Mouse (Mus musculus): ENCODE data around the gene Sln. TPM values are rescaled to one million over a fixed set of nuclear protein-coding genes. Genes with fewer than 3 reads are reported as not detected.

Gene Sln
- polyA plus RNA-seq, 1 experiment from 2014 or later, result not detected

DNA sequence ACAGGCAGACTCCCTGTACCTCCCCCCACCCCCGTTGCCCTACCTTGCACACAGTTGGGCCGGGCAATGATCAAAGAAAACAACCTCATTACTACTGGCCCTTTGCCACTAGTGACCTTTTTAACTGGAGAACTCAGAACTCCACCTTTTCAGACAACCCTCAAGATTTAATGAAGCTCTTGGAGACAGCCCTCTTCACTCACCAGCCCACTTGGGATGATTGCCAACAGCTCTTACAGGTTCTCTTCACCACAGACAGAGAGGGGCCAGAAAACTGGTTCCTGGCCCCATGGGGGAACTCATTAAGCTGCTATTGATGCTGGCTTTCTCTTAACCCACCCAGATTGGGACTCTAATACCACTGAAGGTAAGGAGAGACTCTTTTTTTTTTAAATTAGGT, 27.5 kb downstream of the Sln start:
- DNase-seq (ENCODE audit: low spot score) (no peak), ATAC-seq (replicated peaks; ENCODE audit: low FRiP score, low TSS enrichment, low read depth) (no peak)
- H3K36me3 ChIP-seq (ENCODE audit: control insufficient read depth, insufficient read depth, low read length), result no peaks in the 10 kb centered on the region
- 53% methylated on average over 2 of the region's 2 CpGs for WGBS
- H3K4me2 ChIP-seq (ENCODE audit: low read length), result no peak overlapping the region
- no peaks in the 10 kb centered on the region for H3K9me3 ChIP-seq (ENCODE audit: control insufficient read depth, low read length)
- H3K9ac ChIP-seq (ENCODE audit: low read length), result no peak overlapping the region
- H3K27me3 ChIP-seq (replicated peaks; ENCODE audit: control insufficient read depth, insufficient read depth, low read length), result no peaks in the 10 kb centered on the region
- H3K4me1 ChIP-seq (replicated peaks; ENCODE audit: control insufficient read depth, insufficient read depth, low read length), result no peaks in the 10 kb centered on the region
- H3K4me3 ChIP-seq (ENCODE audit: low read depth, low read length), result no peak overlapping the region
- no peak overlapping the region for H3K27ac ChIP-seq (ENCODE audit: low read depth)

DNA sequence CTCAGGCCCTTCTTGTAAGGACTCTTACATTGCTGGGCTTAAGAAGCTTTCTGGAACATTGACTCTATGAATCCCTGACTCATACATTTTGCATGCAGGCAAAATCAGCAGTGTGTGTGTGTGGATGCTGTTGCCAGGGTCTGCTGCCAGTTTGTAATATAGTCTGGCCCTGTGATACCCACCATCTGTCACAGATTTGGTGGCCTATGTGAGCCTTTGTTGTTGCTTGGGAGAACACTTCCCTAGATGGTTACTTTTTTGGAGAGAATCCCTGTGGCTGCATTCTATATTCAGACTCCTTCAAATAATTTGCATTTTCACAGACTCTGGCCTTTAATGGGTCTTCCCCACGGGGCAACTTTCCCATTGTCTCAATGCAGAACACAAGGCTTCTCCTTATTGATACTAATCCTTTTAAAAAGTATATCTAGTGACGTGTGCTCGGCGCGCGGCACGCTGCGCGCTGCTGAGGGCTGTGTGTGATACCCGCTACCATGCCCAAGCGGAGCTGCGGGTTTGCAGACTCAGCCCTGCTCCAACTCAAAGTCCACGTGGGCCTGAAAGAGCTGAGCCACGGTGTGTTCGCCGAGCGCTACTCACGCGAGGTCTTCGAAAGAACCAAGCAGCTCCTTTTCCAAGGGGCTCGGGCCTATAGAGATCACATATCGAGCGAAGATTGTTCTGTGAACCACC, 33.8 kb downstream of the Sln start:
- Histone ChIP-seq H3K36me3 (ENCODE audit: control insufficient read depth, insufficient read depth, low read length) (no peaks in the 10 kb centered on the region), H3K9me3 (ENCODE audit: control insufficient read depth, low read length) (no peaks in the 10 kb centered on the region), H3K4me3 (ENCODE audit: low read depth, low read length) (no peak overlapping the region), H3K27me3 (replicated peaks; ENCODE audit: control insufficient read depth, insufficient read depth, low read length) (no peaks in the 10 kb centered on the region), H3K27ac (ENCODE audit: low read depth) (no peak overlapping the region), H3K4me2 (ENCODE audit: low read length) (no peak overlapping the region), H3K9ac (ENCODE audit: low read length) (no peak overlapping the region), H3K4me1 (replicated peaks; ENCODE audit: control insufficient read depth, insufficient read depth, low read length) (no peaks in the 10 kb centered on the region)
- no peak for DNase-seq (ENCODE audit: low spot score)
- ATAC-seq (replicated peaks; ENCODE audit: low FRiP score, low TSS enrichment, low read depth), result no peak
- WGBS, result 95% methylated on average over 23 of the region's 23 CpGs

DNA sequence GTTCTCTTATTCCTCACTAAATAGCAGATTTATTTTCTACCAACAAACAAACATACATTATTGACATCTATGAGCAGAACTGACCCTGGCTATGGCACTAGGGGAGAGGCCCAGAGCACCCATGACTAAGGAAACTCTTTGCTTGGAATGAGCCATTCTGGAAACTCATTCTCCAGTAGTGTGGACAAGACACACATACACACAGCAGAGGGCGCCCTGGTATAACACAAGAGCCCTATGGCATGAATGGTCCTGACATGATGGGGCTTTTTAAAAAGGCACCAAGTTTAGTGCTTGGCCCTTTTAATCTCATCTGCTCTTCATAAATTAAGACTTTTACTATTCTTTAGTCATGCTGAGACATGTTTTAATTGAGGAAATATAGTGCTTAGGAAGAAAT, 40.1 kb downstream of the Sln start:
- Histone ChIP-seq H3K4me2 (ENCODE audit: low read length) (no peak overlapping the region), H3K27ac (ENCODE audit: low read depth) (no peak overlapping the region), H3K27me3 (replicated peaks; ENCODE audit: control insufficient read depth, insufficient read depth, low read length) (no peaks in the 10 kb centered on the region), H3K9ac (ENCODE audit: low read length) (no peak overlapping the region), H3K4me1 (replicated peaks; ENCODE audit: control insufficient read depth, insufficient read depth, low read length) (no peaks in the 10 kb centered on the region), H3K4me3 (ENCODE audit: low read depth, low read length) (no peak overlapping the region), H3K9me3 (ENCODE audit: control insufficient read depth, low read length) (no peaks in the 10 kb centered on the region), H3K36me3 (ENCODE audit: control insufficient read depth, insufficient read depth, low read length) (no peaks in the 10 kb centered on the region)
- WGBS, result 0% methylated on average over 1 of the region's 1 CpGs
- DNase-seq (ENCODE audit: low spot score), result peak; percentile 62
- ATAC-seq (replicated peaks; ENCODE audit: low FRiP score, low TSS enrichment, low read depth), result no peak

DNA sequence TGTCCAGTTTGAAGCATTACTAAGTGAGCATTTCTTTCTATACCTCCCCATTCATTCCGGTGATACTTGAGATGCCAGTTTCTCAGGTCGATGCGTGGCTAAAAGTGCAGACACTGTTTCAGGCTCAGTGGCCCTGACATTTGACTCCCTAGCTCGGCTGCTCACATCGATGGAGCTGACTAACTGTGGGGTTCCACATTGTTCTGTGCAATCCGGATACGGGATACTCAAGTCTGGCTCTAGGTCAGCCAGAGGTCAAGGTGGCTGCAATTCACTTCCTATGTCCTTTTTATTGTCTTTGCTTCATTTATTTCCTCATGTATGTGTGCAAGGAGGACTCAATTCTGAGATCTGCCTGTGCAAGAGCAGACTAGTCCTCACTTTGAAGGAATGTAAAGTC, 45.9 kb downstream of the Sln start:
- no peak overlapping the region for H3K27ac ChIP-seq (ENCODE audit: low read depth)
- H3K36me3 ChIP-seq (ENCODE audit: control insufficient read depth, insufficient read depth, low read length), result no peaks in the 10 kb centered on the region
- H3K4me2 ChIP-seq (ENCODE audit: low read length), result no peak overlapping the region
- no peaks in the 10 kb centered on the region for H3K27me3 ChIP-seq (replicated peaks; ENCODE audit: control insufficient read depth, insufficient read depth, low read length)
- 68% methylated on average over 7 of the region's 7 CpGs for WGBS
- H3K4me3 ChIP-seq (ENCODE audit: low read depth, low read length), result no peak overlapping the region
- no peaks in the 10 kb centered on the region for H3K9me3 ChIP-seq (ENCODE audit: control insufficient read depth, low read length)
- DNase-seq (ENCODE audit: low spot score) (no peak), ATAC-seq (replicated peaks; ENCODE audit: low FRiP score, low TSS enrichment, low read depth) (no peak)
- no peaks in the 10 kb centered on the region for H3K4me1 ChIP-seq (replicated peaks; ENCODE audit: control insufficient read depth, insufficient read depth, low read length)
- H3K9ac ChIP-seq (ENCODE audit: low read length), result no peak overlapping the region

DNA sequence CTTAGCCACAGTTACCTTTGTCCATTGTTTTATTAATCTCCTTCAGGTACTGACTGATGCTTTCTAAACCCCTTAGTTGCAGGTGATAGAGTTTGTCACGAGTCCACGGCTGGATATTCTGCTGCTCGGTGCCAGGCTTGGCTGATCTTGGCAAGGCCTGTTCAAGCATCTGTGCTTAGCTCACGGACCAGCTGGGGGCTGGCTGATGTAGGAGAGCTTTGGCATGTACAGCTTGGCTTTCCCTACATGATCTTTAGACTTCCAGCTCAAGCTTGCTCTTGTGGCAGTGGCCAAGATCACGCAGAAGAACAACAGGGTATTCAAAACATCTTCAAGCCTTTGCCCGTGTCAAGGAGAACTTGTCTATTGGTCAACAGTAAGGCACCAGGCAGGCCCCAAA, 49.9 kb downstream of the Sln start:
- 86% methylated on average over 6 of the region's 6 CpGs for WGBS
- ATAC-seq (replicated peaks; ENCODE audit: low FRiP score, low TSS enrichment, low read depth) (no peak), DNase-seq (ENCODE audit: low spot score) (no peak)

DNA sequence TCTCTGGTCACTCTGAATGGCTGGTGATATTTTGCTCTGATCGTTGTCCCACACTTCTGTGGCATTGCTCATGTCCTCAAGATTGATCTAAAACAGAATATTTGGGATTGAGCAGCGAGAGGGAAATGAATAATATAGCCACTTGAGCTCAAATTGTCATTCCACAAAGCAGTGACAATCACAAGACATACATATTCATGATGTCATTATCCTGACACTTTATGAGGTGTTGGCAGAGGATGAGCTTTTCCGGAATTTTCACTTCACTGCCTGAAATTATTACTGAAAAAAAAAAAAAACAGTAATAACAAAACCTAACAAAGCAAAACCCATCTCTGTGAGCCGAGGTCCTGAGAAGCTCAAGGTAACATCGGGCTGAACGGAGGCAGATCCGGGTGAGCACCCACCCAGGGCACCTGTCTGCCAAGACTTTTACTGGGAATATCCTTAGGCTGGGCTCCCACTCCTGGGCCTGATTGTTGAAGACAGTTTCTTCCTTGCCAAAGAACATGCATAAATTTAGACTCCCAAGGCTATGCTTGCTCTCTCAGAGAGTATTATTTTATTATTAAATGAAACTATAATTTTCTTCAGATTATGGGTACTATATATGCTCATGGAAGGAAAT, 53.4 kb downstream of the Sln start:
- Histone ChIP-seq H3K4me3 (ENCODE audit: low read depth, low read length) (no peak overlapping the region), H3K4me1 (replicated peaks; ENCODE audit: control insufficient read depth, insufficient read depth, low read length) (no peaks in the 10 kb centered on the region), H3K27me3 (replicated peaks; ENCODE audit: control insufficient read depth, insufficient read depth, low read length) (no peaks in the 10 kb centered on the region), H3K9me3 (ENCODE audit: control insufficient read depth, low read length) (no peaks in the 10 kb centered on the region), H3K36me3 (ENCODE audit: control insufficient read depth, insufficient read depth, low read length) (no peaks in the 10 kb centered on the region), H3K4me2 (ENCODE audit: low read length) (no peak overlapping the region), H3K27ac (ENCODE audit: low read depth) (no peak overlapping the region), H3K9ac (ENCODE audit: low read length) (no peak overlapping the region)
- ATAC-seq (replicated peaks; ENCODE audit: low FRiP score, low TSS enrichment, low read depth), result no peak
- DNase-seq (ENCODE audit: low spot score), result no peak
- 87% methylated on average over 7 of the region's 7 CpGs for WGBS

More for the DNA sequence above, 49.9 kb downstream of the Sln start:
- H3K27me3 ChIP-seq (replicated peaks; ENCODE audit: control insufficient read depth, insufficient read depth, low read length), result no peaks in the 10 kb centered on the region
- no peak overlapping the region for H3K27ac ChIP-seq (ENCODE audit: low read depth)
- H3K4me2 ChIP-seq (ENCODE audit: low read length), result no peak overlapping the region
- H3K4me3 ChIP-seq (ENCODE audit: low read depth, low read length), result no peak overlapping the region
- H3K4me1 ChIP-seq (replicated peaks; ENCODE audit: control insufficient read depth, insufficient read depth, low read length), result no peaks in the 10 kb centered on the region
- no peaks in the 10 kb centered on the region for H3K9me3 ChIP-seq (ENCODE audit: control insufficient read depth, low read length)
- no peak overlapping the region for H3K9ac ChIP-seq (ENCODE audit: low read length)
- H3K36me3 ChIP-seq (ENCODE audit: control insufficient read depth, insufficient read depth, low read length), result no peaks in the 10 kb centered on the region

Other genes with a start within 250 kb of the Sln start
- gene Acat1, start 239.8 kb upstream of the Sln start, polyA plus RNA-seq (2014; fragmentation: Nextera tagmentation; extraction: Ambion mirVana), result 122 and 131 TPM in 2 replicates
- 38.8 and 40.3 TPM in 2 replicates for gene Cul5, start 180.2 kb upstream of the Sln start, polyA plus RNA-seq (2014; fragmentation: Nextera tagmentation; extraction: Ambion mirVana)
- gene Rab39, start 143.9 kb upstream of the Sln start, polyA plus RNA-seq (2014; fragmentation: Nextera tagmentation; extraction: Ambion mirVana), result 0.90 and 1.3 TPM in 2 replicates
- 13.2 and 13.7 TPM in 2 replicates for gene Slc35f2, start 78.6 kb upstream of the Sln start, polyA plus RNA-seq (2014; fragmentation: Nextera tagmentation; extraction: Ambion mirVana)
- gene Elmod1, start 125.1 kb downstream of the Sln start, polyA plus RNA-seq (2014; fragmentation: Nextera tagmentation; extraction: Ambion mirVana), result 1.1 and 1.2 TPM in 2 replicates
- 0.05 and 0.22 TPM in 2 replicates for gene Tnfaip8l3, start 218.2 kb downstream of the Sln start, polyA plus RNA-seq (2014; fragmentation: Nextera tagmentation; extraction: Ambion mirVana)

Measured in intestine, embryonic 14.5 days (tissue).